Mouse (Mus musculus) lung, adult 10 weeks (tissue): ENCODE results near the gene Olfr212. TPM values are rescaled to one million over a fixed set of nuclear protein-coding genes. Genes with fewer than 3 reads are reported as not detected.

Experiments
- polyA plus RNA-seq: library from polyadenylated mRNA; stranded (reverse); fragments of 350-450 nt; fragmentation: Illumina TruSeq; extraction: RNeasy Lipid Tissue Mini Kit (QIAGEN cat#74804); gene quantifications from one replicate; pipeline ENCODE4 v1.2.3, GENCODE M21; 2014; ENCODE audit warnings: low read depth, low replicate concordance; ENCODE audit not compliant: insufficient read depth

Olfr212 gene
- polyA plus RNA-seq = not detected

GRCm38 (mm10) chr6:116506302-116507003, at the start of gene Olfr212:
Gene Olfr212 (plus strand): TSS chr6:116506516.

GRCm38 (mm10) chr6:116460544-116461283, 45.6 kb upstream of the Olfr212 start, which contains the start of gene Alox5:
Gene Alox5 (minus strand): TSS chr6:116461178.

GRCm38 (mm10) chr6:116488791-116489190, 17.5 kb upstream of the Olfr212 start, which contains the start of gene Olfr211:
Gene Olfr211 (plus strand): TSS chr6:116489091.

DNA sequence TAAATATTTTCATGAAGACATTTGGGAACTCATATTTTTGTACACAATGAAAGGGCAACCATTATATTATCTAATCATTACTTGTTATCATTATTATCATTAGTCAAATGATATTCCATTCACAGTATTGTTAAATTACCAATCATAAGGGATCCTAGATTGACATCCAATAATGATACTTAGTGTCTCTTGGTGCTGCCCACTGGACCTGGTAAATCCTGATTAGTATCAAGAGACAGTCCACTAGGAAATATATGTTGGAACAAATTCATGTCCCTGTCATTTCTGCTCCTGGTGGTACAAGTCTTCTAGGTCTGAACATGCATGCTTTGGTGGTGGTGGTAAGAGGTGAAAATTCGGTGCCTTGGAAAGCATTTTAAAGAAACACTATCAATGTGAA, 31.8 kb downstream of the Olfr212 start, which contains the start of gene Olfr213:
Gene Olfr213 (plus strand): TSS at position 301 of the 400 bp plus-strand sequence.

GRCm38 (mm10) chr6:116550841-116551240, 44.5 kb downstream of the Olfr212 start, which contains the start of gene Gm5580:
Gene Gm5580 (plus strand): TSS chr6:116551141.

DNA sequence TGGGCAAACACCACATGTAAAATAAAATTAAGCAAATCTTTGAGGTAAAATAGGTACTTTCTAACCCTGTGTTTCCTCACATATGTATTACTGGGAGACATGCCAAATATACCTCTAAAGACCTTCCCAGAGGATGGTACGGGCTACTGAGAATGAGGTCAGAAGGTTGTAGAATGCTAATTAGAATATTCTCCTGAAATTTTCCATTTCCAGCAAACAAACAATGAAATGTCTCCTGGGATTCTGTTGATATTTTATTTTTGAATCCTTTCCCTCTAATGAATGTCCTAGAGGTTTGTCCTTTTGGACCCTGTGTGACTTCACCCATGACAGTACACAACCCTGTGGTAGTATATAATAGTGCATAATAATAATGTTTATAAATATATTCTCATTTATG, 47.6 kb downstream of the Olfr212 start, which contains the start of gene Olfr214:
Gene Olfr214 (plus strand): TSS at position 301 of the 400 bp plus-strand sequence.

Other genes starting within 250 kb of the Olfr212 start
- gene Zfand4, start 242.3 kb upstream of the Olfr212 start, polyA plus RNA-seq = 1.4 TPM
- gene March8, start 168.5 kb upstream of the Olfr212 start, polyA plus RNA-seq = 27.2 TPM
- 9.8 TPM for gene Alox5, start 45.3 kb upstream of the Olfr212 start, polyA plus RNA-seq
- gene Olfr211, start 17.4 kb upstream of the Olfr212 start, polyA plus RNA-seq = not detected
- gene Olfr213, start 31.9 kb downstream of the Olfr212 start, polyA plus RNA-seq = not detected
- gene Gm5580, start 44.6 kb downstream of the Olfr212 start, polyA plus RNA-seq = 0.23 TPM
- gene Olfr214, start 47.7 kb downstream of the Olfr212 start, polyA plus RNA-seq = not detected
- not detected for gene Olfr215, start 77.7 kb downstream of the Olfr212 start, polyA plus RNA-seq
- gene Zfp422, start 122.5 kb downstream of the Olfr212 start, polyA plus RNA-seq = 20.6 TPM
- gene Depp1, start 144.1 kb downstream of the Olfr212 start, polyA plus RNA-seq = 51.7 TPM
- 7.7 TPM for gene Rassf4, start 167.4 kb downstream of the Olfr212 start, polyA plus RNA-seq
- not detected for gene Tmem72, start 210.4 kb downstream of the Olfr212 start, polyA plus RNA-seq